Mouse (Mus musculus) heart, postnatal 36 days (tissue): ENCODE measurements at regions not wholly inside any gene's neighbourhood (a gene's known extent, or its start where the extent isn't known, plus 50 kb on each side); places are given as distances from the start of the nearest gene placed in this dataset.
"Not testable (repeated sequence)": the region's sequence is repeated elsewhere in the genome, so short reads cannot be mapped to it uniquely, and the experiment has no call there.

Source experiments
- DNase-seq, 2 experiments: peaks; one replicate each; pipeline ENCODE4 v3.0.0; 2021 to 2022
- intact Hi-C: fragments of 180-260 bp; cut with DNase I; formaldehyde crosslinking; loops from one replicate; pipeline ENCODE4 v1.15.1; 2025

GRCm38 (mm10) chr7:58310096-58310495 is 345.9 kb upstream of the Atp10a start:
- DNase-seq, result no peak
- intact Hi-C loops, result no loop called here

GRCm38 (mm10) chr7:58322381-58322780 is 333.6 kb upstream of the Atp10a start:
- no peak for DNase-seq
- intact Hi-C loops, result no loop called here

GRCm38 (mm10) chr7:58367384-58367783 is 288.6 kb upstream of the Atp10a start:
- no peak for DNase-seq
- intact Hi-C loops, result no loop called here

- intact Hi-C loops, result no loop called here
- no peak for DNase-seq
Observed at GRCm38 (mm10) chr7:58383401-58383800, 272.6 kb upstream of the Atp10a start.

- intact Hi-C loops, result no loop called here
- no peak for DNase-seq
Observed at GRCm38 (mm10) chr7:58388326-58388725, 267.6 kb upstream of the Atp10a start.

- DNase-seq, result no peak
- intact Hi-C loops, result no loop called here
Observed at GRCm38 (mm10) chr7:58392391-58393115, 263.4 kb upstream of the Atp10a start.

GRCm38 (mm10) chr7:58397992-58398391 is 258.0 kb upstream of the Atp10a start:
- intact Hi-C loops, result loop anchor here (5.0 kb wide), 1 partner anchor 259 kb away; the partner anchor contains the start of gene Atp10a
- no peak for DNase-seq

GRCm38 (mm10) chr7:58398558-58399144 is 257.3 kb upstream of the Atp10a start:
- no peak for DNase-seq
- intact Hi-C loops, result loop anchor here (5.0 kb wide), 1 partner anchor 259 kb away; the partner anchor contains the start of gene Atp10a

- DNase-seq, result peak; percentile 92 to 93
- intact Hi-C loops, result loop anchor here (5.0 kb wide), 1 partner anchor 258 kb away; the partner anchor contains the start of gene Atp10a
Observed at GRCm38 (mm10) chr7:58399145-58399604, 256.8 kb upstream of the Atp10a start.

- intact Hi-C loops, result loop anchor here (5.0 kb wide), 1 partner anchor 258 kb away; the partner anchor contains the start of gene Atp10a
- no peak for DNase-seq
Observed at GRCm38 (mm10) chr7:58399651-58400050, 256.3 kb upstream of the Atp10a start.

- intact Hi-C loops, result no loop called here
- no peak for DNase-seq
Observed at GRCm38 (mm10) chr7:58400594-58400993, 255.4 kb upstream of the Atp10a start.

GRCm38 (mm10) chr7:58436888-58437625 is 218.9 kb upstream of the Atp10a start:
- intact Hi-C loops, result no loop called here

GRCm38 (mm10) chr7:58442535-58443184 is 213.3 kb upstream of the Atp10a start:
- intact Hi-C loops, result no loop called here
- DNase-seq, result no peak

More at GRCm38 (mm10) chr7:58436888-58437625, 218.9 kb upstream of the Atp10a start:
- no peak for DNase-seq

- no peak for DNase-seq
- intact Hi-C loops, result no loop called here
Observed at GRCm38 (mm10) chr7:58443297-58443696, 212.7 kb upstream of the Atp10a start.

GRCm38 (mm10) chr7:58445781-58446180 is 210.2 kb upstream of the Atp10a start:
- DNase-seq, result no peak
- intact Hi-C loops, result no loop called here

GRCm38 (mm10) chr7:58446261-58446660 is 209.7 kb upstream of the Atp10a start:
- intact Hi-C loops, result no loop called here
- no peak for DNase-seq

GRCm38 (mm10) chr7:58448727-58449126 is 207.2 kb upstream of the Atp10a start:
- no peak for DNase-seq
- intact Hi-C loops, result no loop called here

GRCm38 (mm10) chr7:58451981-58452380 is 204.0 kb upstream of the Atp10a start:
- intact Hi-C loops, result no loop called here
- DNase-seq, result no peak

GRCm38 (mm10) chr7:58458146-58458545 is 197.8 kb upstream of the Atp10a start:
- DNase-seq, intact Hi-C loops: not testable (repeated sequence)

- intact Hi-C loops, result no loop called here
- DNase-seq, result no peak
Observed at GRCm38 (mm10) chr7:58460939-58461338, 195.0 kb upstream of the Atp10a start.

GRCm38 (mm10) chr7:58473150-58473549 is 182.8 kb upstream of the Atp10a start:
- DNase-seq, result no peak
- intact Hi-C loops, result no loop called here
